Mouse (Mus musculus) CD4-positive, CD25-positive, alpha-beta regulatory T cell, adult 4 months (primary cell): ENCODE data around the gene Fgr. TPM values are rescaled to one million over a fixed set of nuclear protein-coding genes. Genes with fewer than 3 reads are reported as not detected.

Source experiments
- ATAC-seq: one replicate; pipeline ENCODE4 v1.8.0; 2017
- polyA plus RNA-seq, 2 experiments: library from polyadenylated mRNA; unstranded; fragments of 100-300 nt; shearing (Covaris generic); gene quantifications; one replicate each; pipeline ENCODE4 v1.2.1; 2017

Gene Fgr
- polyA plus RNA-seq, 2 experiments from 2014 or later = 3.7 to 8.2 TPM

GRCm38 (mm10) chr4:133039832-133040231 lies 65.9 kb downstream of the Fgr start:
- no peak for ATAC-seq

GRCm38 (mm10) chr4:133040241-133040904 lies 66.5 kb downstream of the Fgr start:
- ATAC-seq = no peak

GRCm38 (mm10) chr4:133042244-133042643 lies 68.3 kb downstream of the Fgr start:
- ATAC-seq = no peak

GRCm38 (mm10) chr4:133042651-133043635 lies 69.0 kb downstream of the Fgr start:
- no peak for ATAC-seq

- no peak for ATAC-seq
Measured at GRCm38 (mm10) chr4:133043798-133044646, 70.1 kb downstream of the Fgr start.

- no peak for ATAC-seq
Measured at GRCm38 (mm10) chr4:133044647-133045094, 70.8 kb downstream of the Fgr start.

- no peak for ATAC-seq
Measured at GRCm38 (mm10) chr4:133045771-133046474, 72.0 kb downstream of the Fgr start.

GRCm38 (mm10) chr4:133046691-133047352 lies 72.9 kb downstream of the Fgr start:
- ATAC-seq = no peak

- ATAC-seq = no peak
Measured at GRCm38 (mm10) chr4:133047353-133048105, 73.6 kb downstream of the Fgr start.

- ATAC-seq = no peak
Measured at GRCm38 (mm10) chr4:133049071-133049920, 75.4 kb downstream of the Fgr start.

- ATAC-seq = no peak
Measured at GRCm38 (mm10) chr4:133050196-133050836, 76.4 kb downstream of the Fgr start.

GRCm38 (mm10) chr4:133050837-133051549 lies 77.1 kb downstream of the Fgr start:
- peak; percentile 74 for ATAC-seq

GRCm38 (mm10) chr4:133051550-133051865 lies 77.6 kb downstream of the Fgr start:
- no peak for ATAC-seq

Other genes starting within 250 kb of the Fgr start
- 10 to 100 TPM in 1 of 2 experiments, 1 to 10 TPM in 1; 5.4 to 14.9 TPM for gene Xkr8, start 241.5 kb upstream of the Fgr start, polyA plus RNA-seq
- 1 to 10 TPM in 1 of 2 experiments, under 1 TPM in 1; 0.96 to 1.8 TPM for gene Smpdl3b, start 216.8 kb upstream of the Fgr start, polyA plus RNA-seq
- 10 to 100 TPM; 64.3 to 66.9 TPM for gene Rpa2, start 205.8 kb upstream of the Fgr start, polyA plus RNA-seq
- gene Themis2, start 177.7 kb upstream of the Fgr start, polyA plus RNA-seq = 1 to 10 TPM in 1 of 2 experiments, under 1 TPM in 1; 0.24 to 1.1 TPM
- 10 to 100 TPM; 22.2 to 34.8 TPM for gene Ppp1r8, start 130.9 kb upstream of the Fgr start, polyA plus RNA-seq
- 10 to 100 TPM; 32.3 to 38.6 TPM for gene Stx12, start 89.6 kb upstream of the Fgr start, polyA plus RNA-seq
- gene Fam76a, start 51.5 kb upstream of the Fgr start, polyA plus RNA-seq = 10 to 100 TPM; 16.5 to 21.1 TPM
- gene Ahdc1, start 37.2 kb downstream of the Fgr start, polyA plus RNA-seq = 1 to 10 TPM; 2.6 to 3.7 TPM
- 10 to 100 TPM; 69.2 to 76.3 TPM for gene Wasf2, start 156.4 kb downstream of the Fgr start, polyA plus RNA-seq
- under 1 TPM in 1 of 2 experiments, not detected in 1; 0.54 TPM for gene Cd164l2, start 238.0 kb downstream of the Fgr start, polyA plus RNA-seq
- gene Gpr3, start 238.4 kb downstream of the Fgr start, polyA plus RNA-seq = not detected